Mouse (Mus musculus) gastrocnemius, postnatal 36 days (tissue): ENCODE measurements around the gene Rprml. TPM values are rescaled to one million over a fixed set of nuclear protein-coding genes. Genes with fewer than 3 reads are reported as not detected.

Source experiments
- total RNA-seq, 2 experiments: library from RNA; stranded (reverse); gene quantifications; 2 replicates each; pipeline ENCODE4 v1.2.3; 2021

The Rprml gene
- total RNA-seq, 2 experiments from 2014 or later, result not detected

Other genes starting within 250 kb of the Rprml start
- gene Plekhm1, start 236.9 kb upstream of the Rprml start, total RNA-seq, result 10 to 100 TPM; 10.6 to 11.8 TPM
- not detected for gene Lrrc37a, start 145.0 kb upstream of the Rprml start, total RNA-seq
- gene Gm884, start 28.4 kb upstream of the Rprml start, total RNA-seq, result not detected
- not detected for gene Lyzl6, start 10.7 kb upstream of the Rprml start, total RNA-seq
- 10 to 100 TPM; 33.1 to 36.2 TPM for gene Gosr2, start 48.3 kb downstream of the Rprml start, total RNA-seq
- not detected for gene Wnt9b, start 100.3 kb downstream of the Rprml start, total RNA-seq
- not detected for gene Wnt3, start 124.6 kb downstream of the Rprml start, total RNA-seq